9 mouse cellular contexts compared by ENCODE assay signal in genomic region chr19:42429410-42429809, GRCm38 (mm10). TPM values are rescaled to one million over a fixed set of nuclear protein-coding genes. Genes with fewer than 3 reads are reported as not detected.
DNase-seq lines count a peak whose midpoint lies in the region.
"Had no signal": no experiment of that assay in that cellular context is flagged by ENCODE, and none has a peak within 500 bp of the region (broad histone marks: within the 10 kb centered on the region; RNA-seq: fewer than 3 reads in every experiment).

No protein-coding gene starts in this region.

- H3K27ac ChIP-seq in embryonic facial prominence, embryonic 10.5 days (replicated peaks): no peak overlapping the region
- H3K27ac ChIP-seq: embryonic facial prominence, embryonic 15.5 days had no signal

- H3K36me3 ChIP-seq in embryonic facial prominence, embryonic 10.5 days (replicated peaks): no peaks in the 10 kb centered on the region
- H3K36me3 ChIP-seq: embryonic facial prominence, embryonic 15.5 days had no signal

- H3K27me3 ChIP-seq in embryonic facial prominence, embryonic 10.5 days (replicated peaks; ENCODE audit: low read depth, poor library complexity, severe bottlenecking): peaks cover 55% of the 10 kb centered on the region

- peak; percentile 22 to 43 for DNase-seq in heart, postnatal 36 days
- no peak for DNase-seq in heart, postnatal 25 days (ENCODE audit: low spot score)
- DNase-seq in B cell, adult 2 months: peak; percentile 21 to 24
- DNase-seq in adrenal gland, postnatal 10 days: peak; percentile 67
- peak; percentile 70 for DNase-seq in embryonic facial prominence, embryonic 10.5 days (ENCODE audit: low spot score)
- peak; percentile 55 to 74 for DNase-seq in left cerebral cortex, postnatal 14 days (ENCODE audit: low spot score in 2 of 2)
- DNase-seq in retina, embryonic 14.5 days (ENCODE audit: low spot score): peak; percentile 85
- DNase-seq in spleen, adult 12 weeks (ENCODE audit: low spot score): no peak

- 15% methylated on average over 3 of the region's 3 CpGs for WGBS in embryonic facial prominence, embryonic 10.5 days

- H3K4me3 ChIP-seq in embryonic facial prominence, embryonic 10.5 days: no peak overlapping the region
- H3K4me3 ChIP-seq: embryonic facial prominence, embryonic 15.5 days had no signal

- H3K4me1 ChIP-seq in embryonic facial prominence, embryonic 10.5 days: peaks cover 49% of the 10 kb centered on the region

- no peaks in the 10 kb centered on the region for H3K9me3 ChIP-seq in embryonic facial prominence, embryonic 10.5 days
- H3K9me3 ChIP-seq: embryonic facial prominence, embryonic 15.5 days had no signal

- intact Hi-C loops in heart, postnatal 36 days (cut with DNase I): loop anchor here (5.0 kb wide), 2 partner anchors 112 to 228 kb away; no protein-coding TSS in a partner anchor
- intact Hi-C loops in heart, postnatal 25 days (cut with DNase I): no loop called here
- intact Hi-C loops in left cerebral cortex, postnatal 14 days (cut with DNase I): loop anchor here (2.0 kb wide), 1 partner anchor 49 kb away; no protein-coding TSS in a partner anchor

RNA-seq across cellular contexts. Expression of gene Crtac1, which starts 2.2 kb away (rescaled TPM):
- total RNA-seq in heart, postnatal 36 days (2021): not detected
- total RNA-seq in heart, postnatal 25 days (2021): under 1 TPM in 1 of 2 experiments, not detected in 1; 0.10 TPM
- 1 to 10 TPM in 1 of 2 experiments, under 1 TPM in 1; 0.63 to 1.3 TPM for total RNA-seq in adrenal gland, postnatal 10 days (2021)
- 7.1 and 8.8 TPM in 2 replicates for polyA plus RNA-seq in embryonic facial prominence, embryonic 10.5 days (2016; fragmentation: Nextera tagmentation; extraction: Ambion mirVana)
- total RNA-seq in left cerebral cortex, postnatal 14 days (2021): 10 to 100 TPM; 77.3 to 88.9 TPM

Comparison
In these comparisons a context has a peak if more than half of its experiments do, and no peak if none do; other contexts are left out.
1. DNase-seq: peak in heart, postnatal 36 days (2 of 2), B cell, adult 2 months (2 of 2), adrenal gland, postnatal 10 days (single experiment), embryonic facial prominence, embryonic 10.5 days (single experiment), left cerebral cortex, postnatal 14 days (2 of 2) and retina, embryonic 14.5 days (single experiment); none in heart, postnatal 25 days (single experiment) and spleen, adult 12 weeks (single experiment).
2. RNA of gene Crtac1, which starts 2.2 kb away (total RNA-seq): 77.3 to 88.9 TPM in left cerebral cortex, postnatal 14 days; 0.63 to 1.3 TPM in adrenal gland, postnatal 10 days, 0.10 TPM in heart, postnatal 25 days and not detected in heart, postnatal 36 days; every median in the first group is over 10 times any median in the second.